Mouse (Mus musculus) myocyte (in vitro differentiated cells): ENCODE data around the gene Mospd2.

Experiments
- CEBPB ChIP-seq: IDR thresholded peaks from 2 replicates; pipeline ENCODE4 v1.6.1; 2011; ENCODE audit warnings: mild to moderate bottlenecking, moderate library complexity; ENCODE audit not compliant: poor library complexity, insufficient read depth, severe bottlenecking
- E2F4 ChIP-seq: IDR thresholded peaks from one replicate; pipeline ENCODE4 v1.6.1; 2011; ENCODE audit warnings: mild to moderate bottlenecking, control low read depth, moderate library complexity; ENCODE audit not compliant: insufficient read depth
- MAX ChIP-seq: IDR thresholded peaks from one replicate; pipeline ENCODE4 v1.6.1; 2011; ENCODE audit warnings: low read depth, mild to moderate bottlenecking, control low read depth
- MYOD1 ChIP-seq, 3 experiments: IDR thresholded peaks; one replicate each; pipeline ENCODE4 v1.6.1; 2011; ENCODE audit warnings: control low read depth in 2 of 3, low read depth in 2 of 3, mild to moderate bottlenecking in 2 of 3, moderate library complexity in 1 of 3; ENCODE audit not compliant: insufficient read length in 2 of 3, control insufficient read depth in 1 of 3
- MYOG ChIP-seq, 3 experiments: IDR thresholded peaks; one replicate each; pipeline ENCODE4 v1.6.1; 2011; ENCODE audit warnings: control low read depth in 2 of 3, low read depth in 2 of 3, mild to moderate bottlenecking in 2 of 3; ENCODE audit not compliant: insufficient read length in 2 of 3, control insufficient read depth in 1 of 3, insufficient read depth in 1 of 3
- POLR2A ChIP-seq: IDR thresholded peaks from one replicate; pipeline ENCODE4 v1.6.1; 2011; ENCODE audit warnings: low read depth, mild to moderate bottlenecking, control low read depth, moderate library complexity; ENCODE audit not compliant: insufficient read length
- POLR2AphosphoS2 ChIP-seq: IDR thresholded peaks from one replicate; pipeline ENCODE4 v1.6.1; 2011; ENCODE audit warnings: low read depth, control low read depth; ENCODE audit not compliant: insufficient read length
- REST ChIP-seq: IDR thresholded peaks from one replicate; pipeline ENCODE4 v1.6.1; 2011; ENCODE audit warnings: mild to moderate bottlenecking, control low read depth, moderate library complexity; ENCODE audit not compliant: insufficient read depth, insufficient read length
- TCF12 ChIP-seq: IDR thresholded peaks from one replicate; pipeline ENCODE4 v1.6.1; 2011; ENCODE audit warnings: mild to moderate bottlenecking, control low read depth; ENCODE audit not compliant: poor library complexity, insufficient read depth, severe bottlenecking
- TCF3 ChIP-seq: IDR thresholded peaks from one replicate; pipeline ENCODE4 v1.6.1; 2011; ENCODE audit warnings: low read depth, control low read depth; ENCODE audit not compliant: insufficient read length
- USF1 ChIP-seq: IDR thresholded peaks from one replicate; pipeline ENCODE4 v1.6.1; 2011; ENCODE audit warnings: low read depth, mild to moderate bottlenecking, control low read depth, moderate library complexity

DNA sequence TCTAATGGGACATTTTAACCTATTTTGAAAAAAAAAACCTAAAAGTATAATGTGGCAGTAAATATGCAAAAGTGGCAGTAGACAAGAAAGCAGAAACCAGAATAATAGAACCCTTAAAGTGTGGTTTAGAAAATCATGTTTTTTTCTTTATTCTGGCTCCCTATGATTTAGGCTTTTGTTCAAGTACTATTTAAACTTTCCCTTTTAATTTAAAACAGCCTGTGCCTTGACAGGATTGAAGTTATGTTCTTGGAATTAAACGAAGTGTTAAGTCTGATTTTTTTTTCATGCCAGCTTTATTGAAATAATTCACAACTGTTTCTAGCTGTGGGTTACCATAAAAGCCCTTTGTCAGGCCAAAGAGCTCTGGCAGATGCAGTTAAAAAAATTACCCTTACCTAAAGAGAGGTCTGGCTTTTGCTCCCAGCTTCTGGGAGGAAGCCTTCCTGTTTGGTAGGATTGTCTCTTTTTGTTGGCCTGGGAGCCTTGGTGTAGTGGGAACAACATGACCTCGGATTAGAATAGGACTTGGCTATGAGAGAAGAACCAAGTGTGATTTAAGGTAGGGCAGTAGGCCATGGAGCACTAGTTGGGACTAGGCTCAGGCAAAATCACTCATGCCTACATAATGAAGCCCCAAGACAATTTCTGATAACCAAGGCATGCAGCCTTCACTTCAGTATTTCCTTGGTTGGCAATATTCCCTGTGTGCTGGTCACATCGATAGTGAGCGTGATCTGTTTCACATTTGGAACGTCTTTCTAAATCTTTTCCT, 27.4 kb downstream of the Mospd2 start:
- TF ChIP-seq POLR2A (no peak), E2F4 (no peak), MYOG (IDR thresholded peaks at IDR 0.05; ENCODE audit: control insufficient read depth in 1 of 3, insufficient read depth in 1 of 3, insufficient read length in 2 of 3, low read depth in 2 of 3) (no peak), TCF3 (no peak), CEBPB (no peak), TCF12 (no peak), REST (no peak), MYOD1 (IDR thresholded peaks at IDR 0.05; ENCODE audit: control insufficient read depth in 1 of 3, insufficient read length in 2 of 3, low read depth in 2 of 3) (no peak), POLR2AphosphoS2 (no peak), MAX (no peak), USF1 (no peak)
